Mouse (Mus musculus) MEL (cell line): ENCODE results near the gene Slc12a4.

ENCODE experiments used
- CTCF ChIP-seq, 3 experiments: IDR thresholded peaks in 2 of 3; conservative IDR thresholded peaks in 1 of 3; 2 replicates each; pipeline ENCODE4 v1.5.1; 2011 to 2012; ENCODE audit warnings: low read length in 3 of 3, low read depth in 2 of 3, mild to moderate bottlenecking in 2 of 3, improper control_type of control experiment in 1 of 3, inconsistent platforms in 1 of 3, mixed read lengths in 1 of 3, moderate library complexity in 1 of 3; ENCODE audit not compliant: control insufficient read depth in 1 of 3, insufficient read depth in 1 of 3, poor library complexity in 1 of 3, severe bottlenecking in 1 of 3
- E2F4 ChIP-seq: IDR thresholded peaks from 2 replicates; pipeline ENCODE4 v1.6.1; 2011; ENCODE audit warnings: low read depth, low read length, improper control_type of control experiment, borderline replicate concordance
- HCFC1 ChIP-seq: IDR thresholded peaks from 2 replicates; pipeline ENCODE4 v1.6.1; 2012; ENCODE audit warnings: low read depth, mild to moderate bottlenecking, inconsistent platforms, low read length, improper control_type of control experiment, moderate library complexity
- MAX ChIP-seq: IDR thresholded peaks from 2 replicates; pipeline ENCODE4 v1.6.1; 2011; ENCODE audit warnings: low read length, improper control_type of control experiment
- MEF2A ChIP-seq: IDR thresholded peaks from 2 replicates; pipeline ENCODE4 v1.6.1; 2014; ENCODE audit warnings: low read depth, mild to moderate bottlenecking, inconsistent platforms, low read length, improper control_type of control experiment; ENCODE audit not compliant: poor library complexity, insufficient replicate concordance, severe bottlenecking; ENCODE audit errors: extremely low read depth
- POLR2A ChIP-seq, 2 experiments: IDR thresholded peaks; 2 replicates each; pipeline ENCODE4 v1.6.1; 2011 to 2012; ENCODE audit warnings: low read length in 2 of 2, mild to moderate bottlenecking in 2 of 2, control low read depth in 1 of 2, improper control_type of control experiment in 1 of 2, low read depth in 1 of 2, moderate library complexity in 1 of 2; ENCODE audit not compliant: control insufficient read depth in 1 of 2, insufficient read depth in 1 of 2, poor library complexity in 1 of 2
- TAL1 ChIP-seq: IDR thresholded peaks from 2 replicates; pipeline ENCODE4 v1.6.1; 2012; ENCODE audit warnings: mild to moderate bottlenecking, inconsistent platforms, low read length, moderate library complexity, mixed read lengths
- TBP ChIP-seq: IDR thresholded peaks from 2 replicates; pipeline ENCODE4 v1.8.0; 2011; ENCODE audit warnings: low read depth, low read length, improper control_type of control experiment
- UBTF ChIP-seq: IDR thresholded peaks from 2 replicates; pipeline ENCODE4 v1.6.1; 2012; ENCODE audit warnings: low read depth, mild to moderate bottlenecking, inconsistent platforms, low read length, improper control_type of control experiment, moderate library complexity, borderline replicate concordance; ENCODE audit not compliant: insufficient read depth

- TF ChIP-seq CTCF (IDR thresholded peaks at IDR 0.05 in 2 of 3, conservative IDR thresholded peaks at IDR 0.05 in 1 of 3; ENCODE audit: control insufficient read depth in 1 of 3, insufficient read depth in 1 of 3, low read depth in 2 of 3, low read length in 3 of 3, poor library complexity in 1 of 3, severe bottlenecking in 1 of 3) (no peak), MAX (no peak), POLR2A (IDR thresholded peaks at IDR 0.05; ENCODE audit: control insufficient read depth in 1 of 2, insufficient read depth in 1 of 2, low read depth in 1 of 2, low read length in 2 of 2, poor library complexity in 1 of 2) (no peak), MEF2A (no peak), E2F4 (no peak), UBTF (no peak), HCFC1 (no peak), TBP (no peak), TAL1 (no peak)
Measured at GRCm38 (mm10) chr8:105942542-105942941, 23.4 kb downstream of the Slc12a4 start.
